In genomic region chr14:29558440-29558839, GRCm38 (mm10) we compare ENCODE assay signal across 15 mouse cellular contexts.
"Had no signal": no experiment of that assay in that cellular context is flagged by ENCODE, and none has a peak within 500 bp of the region (broad histone marks: within the 10 kb centered on the region; RNA-seq: fewer than 3 reads in every experiment).

No protein-coding gene starts in this region.

- H3K27ac ChIP-seq: neural tube, embryonic 15.5 days; stomach, embryonic 15.5 days; stomach, postnatal 0 days had no signal

- DNase-seq: retina, postnatal 1 day; right cerebral cortex, adult 18-20 months; right cerebral cortex, postnatal 14 days; right cerebral cortex, postnatal 25 days; right cerebral cortex, postnatal 4 days; spleen, adult 18-20 months; thymus, adult 18-20 months; thymus, adult 2 months; thymus, postnatal 14 days; thymus, postnatal 25 days; thymus, postnatal 36 days; thymus, postnatal 4 days had no signal

- H3K9me3 ChIP-seq: neural tube, embryonic 15.5 days; stomach, embryonic 15.5 days had no signal

- H3K27me3 ChIP-seq: neural tube, embryonic 15.5 days; stomach, embryonic 15.5 days had no signal

- H3K4me1 ChIP-seq: stomach, embryonic 15.5 days had no signal

- H3K9ac ChIP-seq: neural tube, embryonic 15.5 days; stomach, embryonic 15.5 days had no signal

- H3K36me3 ChIP-seq: neural tube, embryonic 15.5 days; stomach, embryonic 15.5 days had no signal

- H3K4me3 ChIP-seq: neural tube, embryonic 15.5 days; stomach, embryonic 15.5 days had no signal

- H3K4me2 ChIP-seq: neural tube, embryonic 15.5 days; stomach, embryonic 15.5 days had no signal
